Mouse (Mus musculus) induced T-regulatory cell, adult 2 months (primary cell): ENCODE results near the gene Pam16.

Experiments
- DNase-seq: peaks from one replicate; pipeline ENCODE4 v3.0.0-alpha.2; 2012; ENCODE audit warnings: low read depth

Pam16 gene

GRCm38 (mm10) chr16:4624481-4625110, at the start of gene Pam16:
TSS of gene Pam16 (minus strand) at chr16:4624988.
- peak; percentile 94 for DNase-seq

DNA sequence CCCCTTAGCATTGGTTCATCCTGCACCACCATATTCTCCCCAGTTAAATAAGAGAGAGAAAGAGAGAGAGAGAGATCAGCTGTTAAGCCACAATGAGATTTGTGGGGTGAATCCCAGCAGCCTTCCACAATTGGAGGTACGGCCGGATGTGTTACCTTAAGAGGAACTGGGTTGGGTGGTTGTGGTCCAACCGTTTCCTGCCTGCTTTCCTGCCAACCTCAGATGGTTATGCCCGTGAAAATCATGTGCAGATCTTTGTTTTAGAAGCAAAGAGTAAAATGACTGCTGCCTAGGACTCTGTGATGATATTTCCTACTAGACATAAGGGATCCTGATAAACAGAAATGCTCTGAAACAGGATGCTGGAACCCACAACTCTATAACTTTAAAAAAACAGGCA, 49.3 kb upstream of the Pam16 start:
- peak; percentile 90 for DNase-seq

DNA sequence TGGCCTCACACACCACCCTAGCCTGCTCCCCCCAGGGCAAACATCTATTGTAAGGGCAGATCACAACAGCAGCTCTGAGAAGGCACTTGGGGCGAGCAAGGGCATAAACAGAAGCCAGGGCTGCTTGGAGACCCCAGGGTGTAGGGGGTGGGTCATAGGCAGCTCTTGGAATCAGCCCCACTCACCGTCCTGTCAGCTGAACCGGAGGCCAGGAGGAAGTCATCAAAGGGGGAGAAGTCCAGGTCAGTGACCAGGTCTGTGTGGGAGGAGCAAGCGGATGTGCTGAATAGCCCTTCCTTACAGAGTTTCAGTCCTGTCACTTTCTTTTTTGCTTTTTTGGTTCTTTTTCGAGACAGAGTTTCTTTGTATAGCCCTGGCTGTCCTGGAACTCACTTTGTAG, 45.5 kb upstream of the Pam16 start:
- no peak for DNase-seq

GRCm38 (mm10) chr16:4667190-4667808, 42.5 kb upstream of the Pam16 start:
- DNase-seq: peak; percentile 90

DNA sequence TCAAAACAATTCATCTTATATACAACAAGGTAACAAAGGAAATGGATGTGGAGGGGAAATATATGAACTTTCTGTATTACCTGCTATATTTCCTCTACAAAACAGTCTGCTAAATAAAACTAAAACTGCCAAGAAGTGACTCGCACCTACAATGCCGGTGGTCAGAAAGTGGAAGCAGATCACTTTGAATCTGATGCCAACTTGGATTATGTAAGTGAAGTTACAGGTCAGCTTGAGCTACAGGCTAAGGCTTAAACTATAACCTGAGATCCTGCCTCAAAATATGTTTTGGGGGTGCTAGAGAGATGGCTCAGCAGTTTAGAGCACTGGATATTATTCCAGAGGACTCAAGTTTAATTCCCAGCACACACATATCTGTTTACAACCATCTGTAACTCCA, 40.9 kb upstream of the Pam16 start:
- no peak for DNase-seq

- no peak for DNase-seq
These were observed 39.0 kb upstream of the Pam16 start for GRCm38 (mm10) chr16:4663806-4664205.

- DNase-seq: no peak
These were observed 36.8 kb upstream of the Pam16 start for GRCm38 (mm10) chr16:4661605-4662004.

DNA sequence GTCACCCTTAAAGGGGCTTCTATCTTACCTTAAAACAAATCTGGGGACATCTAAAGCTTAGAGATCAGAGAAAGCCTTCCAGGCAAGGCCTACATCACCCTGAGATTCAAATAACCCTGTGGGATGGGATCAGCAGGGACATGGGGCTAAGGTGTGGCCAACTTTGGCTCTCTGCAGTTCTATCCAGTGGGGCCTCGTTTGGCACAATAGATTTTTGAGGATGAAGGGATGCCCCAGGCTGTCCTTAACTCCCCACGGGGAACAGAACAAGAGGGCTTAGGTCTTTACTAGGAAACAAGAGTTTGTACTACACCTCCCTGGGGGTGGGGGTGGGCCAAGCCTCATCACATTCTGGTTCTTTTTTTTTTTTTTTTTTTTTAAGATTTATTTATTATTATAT, 34.5 kb upstream of the Pam16 start:
- DNase-seq: no peak

- DNase-seq: no peak
These were observed 34.0 kb upstream of the Pam16 start for GRCm38 (mm10) chr16:4658781-4659245.

GRCm38 (mm10) chr16:4656571-4657081, 31.8 kb upstream of the Pam16 start:
- DNase-seq: no peak

DNA sequence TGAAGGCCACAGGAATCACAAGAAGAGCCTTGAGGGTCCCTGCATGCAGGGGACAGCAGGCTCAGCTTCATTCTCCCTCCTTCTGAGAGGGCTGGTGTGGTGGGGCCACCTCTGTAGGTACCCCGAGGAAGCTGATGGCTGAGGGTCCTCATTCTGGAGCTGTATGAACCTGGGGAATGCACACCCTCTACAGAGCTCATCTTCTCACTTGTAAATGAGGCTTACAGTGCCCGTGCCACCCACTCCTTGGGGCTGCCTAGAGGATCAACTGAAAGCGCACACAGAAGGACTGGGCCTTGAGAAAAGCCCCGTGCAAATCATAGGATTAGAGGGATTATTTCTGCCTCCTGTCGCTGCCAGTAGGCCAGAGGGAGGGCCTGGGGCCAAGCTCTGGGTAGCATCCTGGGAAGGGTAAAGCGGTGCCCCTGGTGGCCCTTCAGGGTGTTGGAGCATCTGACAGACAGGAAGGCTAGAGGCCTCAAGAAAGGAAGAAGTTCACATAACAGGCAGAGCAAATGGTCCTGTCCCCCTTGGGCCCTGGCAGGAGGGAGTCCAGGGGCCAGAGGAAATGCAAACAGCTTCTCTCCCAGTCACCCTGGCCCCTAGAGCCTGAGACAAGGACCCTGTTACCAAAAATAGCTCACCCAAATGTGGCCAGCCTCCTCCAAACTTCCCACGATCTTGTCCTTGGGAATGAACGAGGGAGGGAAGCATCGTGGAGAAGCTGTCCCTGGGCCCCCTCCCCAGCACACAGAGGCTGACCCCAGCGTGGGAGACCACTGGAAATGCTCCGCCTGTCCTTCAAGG, 31.2 kb upstream of the Pam16 start:
- DNase-seq: no peak

GRCm38 (mm10) chr16:4655251-4655734, 30.5 kb upstream of the Pam16 start:
- DNase-seq: no peak

GRCm38 (mm10) chr16:4654706-4655105, 29.9 kb upstream of the Pam16 start:
- DNase-seq: no peak

GRCm38 (mm10) chr16:4652707-4653416, 28.1 kb upstream of the Pam16 start:
- DNase-seq: no peak

DNA sequence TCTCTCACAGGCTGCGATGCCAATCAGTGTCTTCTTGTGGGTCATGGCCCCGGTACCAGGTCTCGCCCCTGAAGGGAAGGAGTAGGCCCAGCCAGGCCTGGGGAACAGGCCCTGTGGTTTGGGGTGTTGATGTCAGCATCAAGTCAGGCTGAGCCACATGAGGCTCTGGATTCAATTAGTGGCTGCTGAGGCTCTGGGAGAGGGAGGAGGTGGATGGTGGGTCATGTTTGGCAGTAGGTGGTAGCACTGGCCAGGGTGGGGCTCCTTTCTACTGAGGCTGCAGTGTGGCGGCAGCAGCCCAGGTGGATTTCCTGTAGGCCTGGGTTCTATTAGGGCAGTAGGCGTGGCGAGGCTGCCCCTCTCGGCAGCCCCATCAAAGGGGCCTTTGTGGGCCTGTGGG, 26.8 kb upstream of the Pam16 start:
- no peak for DNase-seq

DNA sequence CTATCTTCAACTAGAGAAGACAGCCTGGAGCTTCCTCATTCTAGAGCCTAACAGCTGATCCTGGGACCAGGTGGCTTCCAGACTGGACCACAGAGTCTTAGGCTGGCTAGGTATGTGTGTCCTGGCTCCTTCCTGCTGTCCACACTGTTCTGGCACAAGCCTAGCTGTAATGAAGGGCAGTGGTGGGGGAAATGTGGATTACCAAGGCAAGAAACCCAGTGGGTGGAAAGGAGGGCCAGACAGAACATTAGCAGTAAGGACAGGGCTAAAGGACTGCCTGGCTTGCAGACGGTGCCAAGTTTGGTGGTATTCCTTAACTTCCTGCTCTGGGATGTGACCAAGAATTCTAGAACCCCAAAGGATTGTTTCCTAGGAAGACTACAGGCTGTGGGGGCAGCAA, 26.3 kb upstream of the Pam16 start:
- DNase-seq: no peak

- no peak for DNase-seq
These were observed 25.4 kb upstream of the Pam16 start for GRCm38 (mm10) chr16:4650161-4650560.

- no peak for DNase-seq
These were observed 24.9 kb upstream of the Pam16 start for GRCm38 (mm10) chr16:4649692-4650091.

GRCm38 (mm10) chr16:4649211-4649610, 24.4 kb upstream of the Pam16 start:
- no peak for DNase-seq

GRCm38 (mm10) chr16:4648416-4649023, 23.7 kb upstream of the Pam16 start:
- DNase-seq: no peak

GRCm38 (mm10) chr16:4647651-4648141, 22.9 kb upstream of the Pam16 start:
- DNase-seq: no peak
